Mouse (Mus musculus): ENCODE results near the gene Olfr1499.
"Not testable (repeated sequence)": the region's sequence is repeated elsewhere in the genome, so short reads cannot be mapped to it uniquely, and the experiment has no call there.

The Olfr1499 gene

DNA sequence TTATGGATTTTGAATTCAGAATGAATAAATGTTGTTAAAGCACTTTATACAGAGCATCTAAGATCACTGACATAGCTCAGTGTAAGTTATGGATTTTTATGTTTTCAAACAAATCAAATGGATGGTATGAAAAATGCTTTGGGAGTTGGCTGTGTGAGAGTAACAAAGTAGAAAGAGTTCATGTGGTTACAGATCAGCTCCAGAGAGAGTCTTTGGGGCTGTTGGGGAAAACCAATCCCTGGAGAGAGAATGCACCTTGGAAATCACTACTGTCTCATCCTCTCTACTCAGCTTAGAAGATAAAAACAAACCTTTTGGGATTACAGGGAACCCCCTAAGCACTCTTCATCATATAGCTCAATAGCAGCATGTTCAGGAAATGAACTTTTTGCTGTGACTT is at the start of gene Olfr1499:
Olfr1499 (minus strand) TSS at position 101 of the 400 bp plus-strand sequence.
- DNase-seq (ENCODE audit: low spot score in 2 of 2) = no peak

DNA sequence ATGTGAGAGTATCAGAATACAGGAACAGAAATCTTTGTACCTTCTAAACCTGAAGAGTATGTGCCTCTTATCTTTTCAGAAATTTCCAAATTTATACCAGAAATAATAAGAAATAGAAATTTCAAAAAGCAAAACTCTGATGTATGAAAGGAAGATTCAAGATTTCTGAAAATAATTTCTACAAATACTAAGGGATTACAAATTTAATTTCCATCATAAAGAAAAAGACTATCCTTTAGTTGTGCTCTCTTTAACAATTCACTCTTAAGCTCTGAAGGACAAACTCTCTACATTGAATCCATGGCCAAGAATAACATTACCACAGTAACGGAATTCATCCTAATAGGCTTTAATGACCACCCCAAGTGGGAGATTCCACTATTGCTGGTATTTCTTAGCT is 42.2 kb upstream of the Olfr1499 start, which contains the start of gene Olfr1502:
Olfr1502 (plus strand) TSS at position 301 of the 400 bp plus-strand sequence.
- no peak for DNase-seq (ENCODE audit: low spot score in 2 of 2)

DNA sequence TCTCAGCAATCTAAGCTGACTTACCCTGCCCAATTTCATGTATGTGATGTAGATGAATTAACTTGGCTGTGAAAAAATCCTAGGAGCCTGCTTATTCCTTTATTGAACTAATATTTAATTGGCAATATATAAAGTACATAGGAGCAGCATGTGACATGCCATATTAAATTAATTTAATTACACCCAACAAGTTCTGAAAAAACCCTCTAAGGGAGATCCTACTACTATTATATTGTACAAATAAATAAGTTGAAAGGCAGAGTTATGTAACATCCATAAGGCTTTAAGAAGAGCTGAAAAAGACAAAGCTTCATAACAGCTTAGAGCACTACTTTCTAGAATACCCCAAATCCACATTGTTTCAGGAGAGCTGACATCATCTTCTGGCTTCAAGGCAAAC is 31.3 kb upstream of the Olfr1499 start, which contains the start of gene Olfr1501:
Olfr1501 (minus strand) TSS at position 101 of the 400 bp plus-strand sequence.
- DNase-seq (ENCODE audit: low spot score in 2 of 2) = not testable (repeated sequence)

DNA sequence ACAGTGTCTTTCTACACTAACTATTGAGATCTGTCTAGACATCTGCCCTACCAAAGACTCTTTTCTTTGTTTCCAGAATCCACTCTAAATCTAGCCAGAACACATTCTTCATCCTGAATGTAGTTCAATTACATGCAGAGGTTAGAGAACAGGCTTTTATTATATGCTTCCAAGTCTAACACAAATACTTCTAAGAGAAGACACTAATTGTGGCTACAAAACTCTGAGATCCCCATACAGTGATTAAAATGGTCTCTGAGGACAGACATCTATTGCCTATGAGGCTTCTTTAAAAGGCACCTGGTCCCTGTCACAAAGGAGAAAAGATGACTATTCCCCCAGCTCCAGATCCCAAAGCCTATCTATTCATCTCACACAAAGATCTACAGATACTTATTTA is 11.1 kb upstream of the Olfr1499 start, which contains the start of gene Olfr1500:
Olfr1500 (minus strand) TSS at position 101 of the 400 bp plus-strand sequence.
- DNase-seq (ENCODE audit: low spot score in 2 of 2) = no peak

DNA sequence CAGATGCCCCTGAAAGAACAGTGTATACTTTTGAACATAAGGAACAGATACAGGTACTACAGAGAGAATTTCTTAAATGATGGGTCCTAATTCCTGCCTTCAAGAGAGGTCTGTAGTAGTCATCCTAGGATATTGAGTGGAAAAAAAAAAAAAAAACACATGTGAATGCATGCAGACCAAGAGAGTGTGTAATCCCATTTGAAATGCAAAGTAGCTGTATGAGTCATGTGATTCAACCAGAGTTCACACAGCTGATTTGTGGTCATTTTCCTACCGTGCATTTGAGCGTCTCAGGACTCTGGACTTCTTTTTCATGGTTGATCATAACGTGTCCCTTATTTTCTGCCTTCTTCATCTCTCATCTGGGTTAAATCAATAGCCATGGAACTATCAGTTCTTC is 9.2 kb upstream of the Olfr1499 start:
- DNase-seq (ENCODE audit: low spot score in 2 of 2) = no peak

DNA sequence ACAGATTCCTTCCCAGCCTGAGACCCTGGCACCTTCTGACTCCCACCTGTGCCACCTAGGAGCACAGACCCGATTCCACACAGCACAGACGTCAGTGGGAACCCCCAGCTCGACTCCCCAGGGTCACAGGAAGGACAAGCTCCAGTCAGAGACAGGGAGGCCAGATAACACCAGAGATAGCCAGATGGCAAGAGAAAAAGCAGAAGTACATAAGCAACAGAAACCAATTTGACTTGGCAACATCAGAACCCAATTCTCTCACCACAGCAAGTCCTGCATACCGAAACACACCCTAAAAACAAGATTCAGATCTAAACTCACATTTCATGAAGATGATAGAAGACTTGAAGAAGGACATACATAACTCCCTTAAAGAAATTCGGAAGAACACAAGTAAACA is 1.6 kb upstream of the Olfr1499 start:
- no peak for DNase-seq (ENCODE audit: low spot score in 2 of 2)

DNA sequence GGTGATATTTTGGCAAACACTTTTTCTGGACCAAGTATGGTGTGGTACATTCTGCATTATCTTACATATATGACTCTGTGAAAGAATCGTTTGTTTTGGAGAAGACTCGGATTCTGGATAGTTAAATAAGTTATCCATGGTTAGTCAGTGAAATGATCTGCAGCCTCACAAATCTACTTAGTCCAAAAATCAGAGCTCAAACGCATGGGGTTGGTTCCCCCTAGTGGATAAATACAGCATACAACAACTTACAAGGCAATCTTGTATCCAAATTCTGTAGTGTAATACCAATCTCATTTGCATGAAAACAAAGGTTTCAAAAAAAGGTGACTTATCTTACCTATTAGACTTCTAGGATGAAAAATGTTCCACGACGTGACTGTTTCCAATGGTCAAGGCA is 420 bp downstream of the Olfr1499 start:
- DNase-seq (ENCODE audit: low spot score in 2 of 2) = no peak

DNA sequence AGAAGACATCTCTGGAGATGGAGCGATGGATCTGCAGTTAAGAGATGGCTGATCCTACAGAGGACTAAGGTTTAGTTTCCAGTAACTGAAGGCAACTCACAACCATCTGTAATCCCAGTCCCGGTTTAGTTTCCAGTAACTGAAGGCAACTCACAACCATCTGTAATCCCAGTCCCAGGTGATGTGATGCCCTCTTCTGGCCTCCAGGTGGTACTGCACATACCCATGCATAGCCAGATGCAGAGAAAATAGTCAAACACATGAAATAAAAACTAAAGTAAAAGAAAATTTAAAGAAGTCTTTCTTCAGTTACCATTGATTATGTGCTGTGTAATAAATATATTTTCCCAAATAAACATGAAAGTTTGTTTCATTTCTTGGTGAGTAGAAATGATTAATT is 6.4 kb downstream of the Olfr1499 start:
- no peak for DNase-seq (ENCODE audit: low spot score in 2 of 2)

DNA sequence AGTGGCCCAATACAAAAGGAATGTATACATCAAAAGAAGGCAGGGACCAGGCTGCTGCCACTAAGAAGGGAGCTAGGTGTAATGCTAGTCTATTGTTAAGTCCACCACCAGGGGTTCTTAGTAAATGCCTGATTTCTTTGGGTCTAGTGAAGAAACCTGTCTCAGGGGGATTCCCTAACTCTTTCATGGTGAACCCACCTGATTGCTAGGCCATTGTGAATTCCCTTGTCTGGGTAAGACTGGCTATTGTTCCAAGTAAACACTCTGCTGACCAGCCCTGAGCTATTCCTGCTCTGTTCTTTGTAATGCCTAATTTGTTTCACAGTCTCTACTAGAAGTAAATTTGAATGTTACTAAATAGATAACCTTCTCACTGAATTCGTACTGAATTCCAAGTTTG is 13.8 kb downstream of the Olfr1499 start:
- not testable (repeated sequence) for DNase-seq (ENCODE audit: low spot score in 2 of 2)

DNA sequence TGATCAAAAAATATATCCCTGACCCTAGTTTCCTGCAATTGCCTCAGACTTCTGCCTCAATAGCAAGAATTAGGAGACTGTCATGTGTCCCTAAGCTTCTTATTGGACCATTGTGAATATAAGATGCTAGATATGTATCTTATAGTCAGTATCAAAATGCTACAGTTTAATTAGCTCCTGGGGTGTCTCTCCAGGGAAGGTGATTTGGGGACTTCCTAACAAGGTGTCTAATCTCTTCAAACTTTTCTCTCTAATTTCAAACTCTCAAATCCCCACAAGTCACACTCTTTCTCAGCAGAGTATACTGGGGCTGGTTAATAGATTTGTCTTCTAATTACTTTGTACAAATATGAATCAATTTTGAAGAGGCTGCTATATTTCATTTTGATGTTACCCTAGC is 21.1 kb downstream of the Olfr1499 start, which contains the start of gene Olfr1497:
Olfr1497 (minus strand) TSS at position 101 of the 400 bp plus-strand sequence.
- no peak for DNase-seq (ENCODE audit: low spot score in 2 of 2)

DNA sequence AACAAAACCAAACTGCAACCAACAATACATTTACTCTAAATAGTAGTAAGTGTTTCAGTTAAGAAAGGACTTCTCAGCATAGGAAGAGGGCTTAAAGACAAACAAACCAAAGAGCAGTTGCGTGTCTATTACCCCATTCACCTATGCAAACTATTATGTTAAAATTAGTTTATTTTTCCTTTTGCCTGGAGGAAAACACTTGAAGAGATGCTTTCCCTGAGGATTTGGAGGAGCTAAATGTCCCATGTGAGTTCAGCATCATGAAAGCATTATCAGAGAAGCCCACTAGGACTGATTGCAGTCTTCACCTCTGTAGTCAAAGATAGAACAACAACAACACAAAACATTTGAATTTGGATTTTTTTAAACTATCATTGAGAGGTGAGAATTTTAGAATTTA is 41.7 kb downstream of the Olfr1499 start, which contains the start of gene Olfr1496:
Olfr1496 (plus strand) TSS at position 301 of the 400 bp plus-strand sequence.
- no peak for DNase-seq (ENCODE audit: low spot score in 2 of 2)

DNA sequence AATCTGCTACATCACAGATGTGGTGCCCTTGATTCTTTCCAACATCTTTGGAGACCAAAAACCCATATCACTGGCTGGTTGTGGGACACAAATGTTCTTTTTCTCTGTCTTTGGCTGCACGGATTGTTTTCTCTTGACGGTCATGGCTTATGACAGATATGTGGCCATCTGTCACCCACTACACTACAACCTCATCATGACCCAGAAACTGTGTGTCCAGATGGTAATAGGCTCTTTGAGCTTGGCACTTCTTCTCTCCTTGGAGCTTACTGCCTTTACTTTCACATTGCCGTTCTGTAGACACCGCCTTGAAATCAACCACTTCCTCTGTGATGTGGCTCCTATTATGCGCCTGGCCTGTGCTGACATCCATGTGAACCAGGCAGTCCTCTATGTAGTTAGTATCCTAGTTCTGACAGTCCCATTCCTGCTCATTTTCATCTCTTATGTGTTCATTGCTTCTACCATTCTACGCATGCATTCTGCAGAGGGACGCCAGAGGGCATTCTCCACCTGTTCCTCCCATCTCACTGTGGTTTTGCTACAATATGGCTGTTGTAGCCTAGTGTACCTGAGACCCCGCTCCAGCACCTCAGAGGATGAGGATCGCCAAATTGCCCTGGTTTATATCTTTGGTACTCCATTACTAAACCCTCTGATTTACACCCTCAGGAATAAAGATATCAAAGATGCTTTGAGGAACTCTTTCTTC is 50.5 kb downstream of the Olfr1499 start:
- DNase-seq (ENCODE audit: low spot score in 2 of 2) = no peak

DNA sequence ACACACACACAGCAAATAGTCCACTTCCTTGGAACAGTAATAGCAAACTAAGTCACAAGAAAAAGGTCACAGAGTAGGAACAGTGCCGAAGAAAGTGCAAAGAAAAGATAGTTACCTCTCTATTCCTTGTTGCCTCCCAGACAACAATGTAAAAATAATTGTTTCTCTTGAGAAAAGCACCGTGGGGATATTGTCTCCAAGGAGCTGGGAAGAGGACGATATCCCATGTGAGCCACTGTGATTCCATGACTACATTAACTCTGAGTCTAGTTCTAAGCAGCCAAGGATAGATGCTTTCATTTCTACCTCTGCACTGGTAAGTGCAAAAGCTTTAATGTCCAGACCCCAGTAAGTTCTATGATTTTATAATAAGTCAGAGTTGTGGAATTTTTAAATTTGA is 54.9 kb downstream of the Olfr1499 start, which contains the start of gene Olfr1495:
Olfr1495 (plus strand) TSS at position 301 of the 400 bp plus-strand sequence.
- no peak for DNase-seq (ENCODE audit: low spot score in 2 of 2)
